Mouse (Mus musculus) embryonic facial prominence, embryonic 11.5 days (tissue): ENCODE data around the gene Unk. TPM values are rescaled to one million over a fixed set of nuclear protein-coding genes. Genes with fewer than 3 reads are reported as not detected.
A peak's percentile ranks its signal among the peaks of the same experiment; 100 is the strongest.

Experiments used
- ATAC-seq: fragments of 200-750 bp; cut with Nextera tagmentation; replicated peaks from 2 replicates; pipeline ENCODE4 v1.8.0; 2017; ENCODE audit warnings: low read depth; ENCODE audit not compliant: insufficient number of reproducible peaks, low FRiP score, low TSS enrichment
- DNase-seq: peaks from one replicate; pipeline ENCODE4 v3.0.0-alpha.2; 2015; ENCODE audit warnings: low spot score
- H3K27ac ChIP-seq: fragments of 300-500 bp; sonication (generic); replicated peaks from 2 replicates; pipeline ENCODE4 v1.5.1; 2014; ENCODE audit warnings: mild to moderate bottlenecking, low read depth, low read length, control low read depth
- H3K27me3 ChIP-seq: fragments of 300-500 bp; sonication (generic); 2 replicates; pipeline ENCODE4 v1.6.1; 2014; ENCODE audit warnings: mild to moderate bottlenecking, low read length, moderate library complexity, mixed read lengths; ENCODE audit not compliant: control insufficient read depth, insufficient read depth
- H3K36me3 ChIP-seq: fragments of 300-500 bp; sonication (generic); replicated peaks from 2 replicates; pipeline ENCODE4 v1.6.1; 2014; ENCODE audit warnings: low read depth, mild to moderate bottlenecking, low read length, moderate library complexity, mixed read lengths; ENCODE audit not compliant: control insufficient read depth, insufficient read depth
- H3K4me1 ChIP-seq: fragments of 300-500 bp; sonication (generic); 2 replicates; pipeline ENCODE4 v1.6.1; 2014; ENCODE audit warnings: low read length, mixed read lengths; ENCODE audit not compliant: control insufficient read depth, insufficient read depth
- H3K4me2 ChIP-seq: fragments of 300-500 bp; sonication (generic); 2 replicates; pipeline ENCODE4 v1.6.1; 2014; ENCODE audit warnings: low read depth, mild to moderate bottlenecking, control low read depth, low read length, moderate library complexity
- H3K4me3 ChIP-seq: fragments of 300-500 bp; sonication (generic); 2 replicates; pipeline ENCODE4 v1.5.1; 2014; ENCODE audit warnings: low read depth, low read length, control low read depth
- H3K9ac ChIP-seq: fragments of 300-500 bp; sonication (generic); replicated peaks from 2 replicates; pipeline ENCODE4 v1.6.1; 2014; ENCODE audit warnings: mild to moderate bottlenecking, control low read depth, low read length
- H3K9me3 ChIP-seq: fragments of 300-500 bp; sonication (generic); replicated peaks from 2 replicates; pipeline ENCODE4 v1.6.1; 2016; ENCODE audit warnings: mild to moderate bottlenecking, low read length, inconsistent platforms, mixed read lengths; ENCODE audit not compliant: control insufficient read depth
- WGBS: fragments of 180-500 bp; shearing (Covaris S2); extraction: QIAGEN DNeasy Blood & Tissue Kit; methylation state at CpG from one replicate; pipeline ENCODE4 v1.1.7; 2014; 5-methylcytosine and 5-hydroxymethylcytosine counted together
- polyA plus RNA-seq: library from polyadenylated mRNA; unstranded; fragments of >200 nt; fragmentation: Nextera tagmentation; extraction: Ambion mirVana; gene quantifications from 2 replicates; pipeline ENCODE4 v1.2.1, GENCODE M21; 2014

Unk gene
- polyA plus RNA-seq, 1 experiment from 2014 or later = 21.7 TPM

DNA sequence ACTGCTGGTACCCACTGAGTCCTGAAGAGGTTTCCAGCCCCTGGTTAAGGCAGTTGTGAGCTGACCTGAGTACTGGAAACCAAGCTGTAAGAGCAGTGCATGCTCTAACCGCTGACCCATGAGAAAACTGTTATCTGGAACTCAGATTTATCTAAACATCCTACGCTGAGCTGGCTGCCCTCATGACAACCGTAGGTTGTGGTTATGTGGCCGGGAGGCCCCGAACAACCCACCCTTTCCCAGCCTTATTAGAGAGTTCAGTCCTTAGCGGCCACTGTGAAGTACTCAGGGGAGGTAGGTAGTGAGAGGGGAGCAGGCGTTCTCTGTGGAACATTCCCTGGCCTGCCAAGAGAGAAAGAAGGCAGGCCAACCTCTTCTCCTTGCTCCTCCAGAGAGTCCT lies 31.1 kb upstream of the Unk start:
- 83% methylated on average over 7 of the region's 7 CpGs for WGBS
- no peak for DNase-seq

DNA sequence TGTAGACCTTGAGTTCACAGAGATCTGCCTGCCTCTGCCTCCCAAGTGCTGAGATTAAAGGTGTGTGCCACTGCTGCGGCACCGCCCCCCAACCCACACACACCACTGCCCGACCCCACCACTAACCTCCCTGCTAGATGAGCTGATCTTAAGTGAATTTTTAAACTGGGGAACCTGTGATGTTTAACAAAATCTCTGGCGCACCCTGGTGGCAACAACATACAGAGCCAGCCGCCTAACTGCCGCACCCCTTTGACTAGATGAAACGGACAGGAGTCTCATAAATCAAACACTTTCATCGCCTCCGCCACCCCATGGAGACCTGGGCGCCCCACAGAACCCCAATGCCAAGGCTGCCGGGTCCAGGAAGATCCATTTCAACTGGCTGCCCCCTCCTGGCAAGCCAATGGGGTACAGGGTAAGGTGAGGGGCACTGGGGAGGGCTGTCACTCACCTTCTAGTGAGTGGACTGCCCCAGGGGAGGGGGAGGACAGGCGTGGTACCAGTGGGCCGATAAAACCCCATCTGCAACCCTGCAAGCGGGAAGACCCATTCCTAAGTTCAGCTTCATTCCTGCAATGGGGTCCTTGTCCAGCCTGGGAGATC lies 30.5 kb upstream of the Unk start:
- H3K27me3 ChIP-seq = no peaks in the 10 kb centered on the region
- H3K4me3 ChIP-seq = no peak overlapping the region
- H3K4me1 ChIP-seq = no peaks in the 10 kb centered on the region
- H3K36me3 ChIP-seq = no peaks in the 10 kb centered on the region
- no peak overlapping the region for H3K27ac ChIP-seq
- WGBS = 24% methylated on average over 14 of the region's 14 CpGs
- DNase-seq (peak; percentile 85), ATAC-seq (no peak)
- no peak overlapping the region for H3K4me2 ChIP-seq
- H3K9ac ChIP-seq = no peak overlapping the region
- H3K9me3 ChIP-seq = no peaks in the 10 kb centered on the region

More for the DNA sequence above, 31.1 kb upstream of the Unk start:
- H3K4me1 ChIP-seq = no peaks in the 10 kb centered on the region
- no peak overlapping the region for H3K9ac ChIP-seq
- H3K27ac ChIP-seq = no peak overlapping the region
- no peak overlapping the region for H3K4me3 ChIP-seq
- H3K27me3 ChIP-seq = no peaks in the 10 kb centered on the region
- H3K9me3 ChIP-seq = no peaks in the 10 kb centered on the region
- no peak overlapping the region for H3K4me2 ChIP-seq
- no peak for ATAC-seq
- no peaks in the 10 kb centered on the region for H3K36me3 ChIP-seq

DNA sequence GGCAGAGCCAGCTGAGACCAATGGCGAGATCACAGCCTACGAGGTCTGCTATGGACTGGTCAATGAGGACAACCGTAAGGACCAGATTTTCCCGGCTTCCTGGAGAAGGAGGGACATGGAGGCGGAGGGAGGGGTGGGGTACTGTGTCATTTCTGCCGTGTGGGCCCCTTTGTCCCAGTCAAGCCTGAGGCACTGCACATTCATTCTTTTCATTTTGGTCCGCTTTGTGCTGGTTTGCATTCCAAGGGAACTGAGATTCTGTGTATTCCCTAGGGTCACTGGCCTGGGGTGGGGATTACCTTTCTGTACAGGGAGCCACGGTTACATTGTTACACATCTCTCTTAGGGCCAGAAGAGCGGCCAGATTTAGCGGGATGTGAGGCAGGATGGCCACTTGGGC lies 29.5 kb upstream of the Unk start:
- Histone ChIP-seq H3K4me1 (peaks cover 2% of the 10 kb centered on the region; the same call in 1 of the 2 replicates), H3K4me3 (no peak overlapping the region), H3K9me3 (no peaks in the 10 kb centered on the region), H3K36me3 (no peaks in the 10 kb centered on the region), H3K9ac (no peak overlapping the region), H3K4me2 (no peak overlapping the region), H3K27me3 (no peaks in the 10 kb centered on the region), H3K27ac (no peak overlapping the region)
- WGBS = 31% methylated on average over 10 of the region's 10 CpGs
- peak; percentile 37 for DNase-seq
- no peak for ATAC-seq

DNA sequence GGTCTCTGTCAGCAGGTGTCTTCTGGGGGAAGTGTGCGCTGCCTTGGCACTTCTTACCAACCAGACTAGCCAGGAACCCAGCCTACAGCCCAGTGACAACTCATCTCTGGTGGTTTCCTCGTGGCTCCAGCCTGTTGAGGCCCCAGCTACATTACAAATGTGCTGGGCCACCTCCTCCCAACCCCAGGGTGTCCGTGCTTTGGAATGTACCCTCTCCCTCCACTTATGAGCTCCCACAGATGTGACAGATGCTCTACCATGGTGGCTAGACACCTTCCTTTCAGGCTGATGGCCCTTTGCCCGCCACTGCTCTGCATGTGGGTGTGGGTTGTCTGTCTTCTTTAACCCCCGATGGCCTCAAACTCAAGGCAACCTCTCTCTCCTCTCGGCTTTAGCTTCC lies 28.4 kb upstream of the Unk start:
- Histone ChIP-seq H3K27me3 (no peaks in the 10 kb centered on the region), H3K36me3 (no peaks in the 10 kb centered on the region), H3K9me3 (no peaks in the 10 kb centered on the region), H3K4me2 (no peak overlapping the region), H3K4me3 (no peak overlapping the region), H3K27ac (no peak overlapping the region), H3K4me1 (peaks cover 2% of the 10 kb centered on the region; the same call in 1 of the 2 replicates), H3K9ac (no peak overlapping the region)
- no peak for ATAC-seq
- 65% methylated on average over 6 of the region's 6 CpGs for WGBS
- no peak for DNase-seq

DNA sequence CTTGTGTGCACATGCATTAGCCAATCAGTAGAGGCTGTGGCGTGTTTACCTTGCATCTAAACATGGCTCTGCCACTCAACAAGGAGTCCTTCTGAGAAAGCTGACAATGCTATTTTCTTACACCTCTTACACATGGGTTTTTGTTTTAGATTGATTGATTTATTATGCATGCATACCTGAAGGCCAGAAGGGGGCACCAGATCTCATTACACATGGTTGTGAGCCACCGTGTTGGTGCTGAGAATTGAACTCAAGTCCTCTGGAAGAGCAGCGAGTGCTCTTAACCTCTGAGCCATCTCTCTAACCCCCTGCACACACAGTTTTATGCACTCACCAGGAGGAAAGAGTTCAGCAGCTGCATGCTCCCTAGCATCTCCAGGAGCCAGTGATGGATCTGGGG lies 27.2 kb upstream of the Unk start:
- H3K27me3 ChIP-seq = no peaks in the 10 kb centered on the region
- H3K36me3 ChIP-seq = no peaks in the 10 kb centered on the region; the same call in 1 of the 2 replicates
- no peaks in the 10 kb centered on the region for H3K9me3 ChIP-seq
- H3K9ac ChIP-seq = no peak overlapping the region
- no peak overlapping the region for H3K27ac ChIP-seq
- DNase-seq = no peak
- no peak overlapping the region for H3K4me3 ChIP-seq
- no peak for ATAC-seq
- no peak overlapping the region for H3K4me2 ChIP-seq
- 85% methylated on average over 3 of the region's 3 CpGs for WGBS
- peaks cover 2% of the 10 kb centered on the region; the same call in 1 of the 2 replicates for H3K4me1 ChIP-seq

DNA sequence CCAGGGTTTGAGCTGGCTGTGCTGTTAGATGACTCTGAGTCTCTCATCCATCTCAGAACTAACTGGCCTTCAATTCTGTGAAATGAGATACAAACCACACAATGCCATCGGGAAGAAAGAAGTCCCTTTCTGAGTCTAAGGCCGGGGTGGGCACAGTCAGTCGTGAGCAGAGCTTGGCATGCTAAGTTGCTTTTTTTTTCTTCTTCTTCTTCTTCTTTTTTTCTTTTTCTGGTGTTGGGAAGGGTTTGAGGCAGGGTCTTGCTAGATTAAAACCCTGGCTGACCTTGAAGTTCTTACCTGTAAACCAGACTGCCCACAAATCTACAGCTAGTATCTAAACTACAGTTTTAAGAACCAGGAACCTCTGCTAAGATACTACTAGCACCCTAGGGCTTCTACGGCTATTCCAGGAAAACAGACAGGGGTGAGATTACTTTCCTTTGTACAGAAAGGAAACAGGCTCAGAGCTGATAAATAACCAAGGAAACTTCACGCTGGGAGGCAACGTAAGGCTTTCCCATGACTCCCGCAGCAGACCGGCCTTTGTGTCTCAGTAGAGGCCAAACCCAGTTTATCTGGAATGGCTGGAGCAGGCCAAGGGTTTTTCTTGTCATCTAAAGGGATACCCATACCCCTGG lies 25.8 kb upstream of the Unk start:
- no peaks in the 10 kb centered on the region; the same call in 1 of the 2 replicates for H3K36me3 ChIP-seq
- H3K4me1 ChIP-seq = peaks cover 2% of the 10 kb centered on the region; the same call in 1 of the 2 replicates
- H3K4me2 ChIP-seq = peak overlapping the region; percentile 61
- no peaks in the 10 kb centered on the region for H3K27me3 ChIP-seq
- 38% methylated on average over 8 of the region's 8 CpGs for WGBS
- peak overlapping the region; percentile 51 for H3K9ac ChIP-seq
- H3K27ac ChIP-seq = no peak overlapping the region
- DNase-seq (no peak), ATAC-seq (no peak)
- no peaks in the 10 kb centered on the region for H3K9me3 ChIP-seq
- H3K4me3 ChIP-seq = peak overlapping the region; percentile 33

DNA sequence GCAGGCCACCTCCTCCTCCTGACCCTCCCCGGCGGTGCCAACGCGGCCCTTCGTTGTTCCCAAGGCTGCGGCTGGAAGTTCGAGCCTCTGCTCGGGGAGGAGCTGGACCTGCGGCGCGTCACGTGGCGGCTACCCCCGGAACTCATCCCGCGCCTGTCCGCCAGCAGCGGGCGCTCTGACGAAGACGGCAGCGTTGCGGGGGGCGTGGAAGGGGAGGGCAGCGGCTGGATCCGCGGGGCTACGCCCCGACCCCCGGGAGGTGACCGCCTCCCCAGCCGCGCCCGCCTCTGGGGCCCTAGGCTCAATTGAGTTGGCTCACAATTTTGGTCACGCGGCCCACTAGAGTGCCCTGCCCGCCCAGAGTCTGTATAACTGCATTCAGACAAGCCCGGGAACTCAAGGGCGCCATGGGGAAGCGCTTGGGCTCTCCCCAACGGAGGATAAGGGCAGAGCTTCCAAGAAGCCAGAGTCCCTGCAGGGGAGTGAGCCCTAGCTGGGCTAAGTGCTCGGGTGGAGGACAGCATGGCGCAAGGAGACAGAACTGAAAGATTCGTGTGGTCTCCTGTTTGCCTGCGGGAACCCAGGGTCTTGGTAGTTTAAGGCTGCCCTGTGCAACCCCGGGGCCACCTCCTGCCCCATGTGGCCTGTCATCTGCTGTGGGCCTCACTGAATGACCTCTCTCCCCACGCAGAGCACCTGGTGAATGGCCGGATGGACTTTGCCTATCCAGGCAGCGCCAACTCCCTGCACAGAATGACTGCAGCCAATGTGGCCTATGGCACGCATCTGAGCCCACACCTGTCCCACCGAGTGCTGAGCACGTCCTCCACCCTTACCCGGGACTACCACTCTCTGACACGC lies 25.1 kb upstream of the Unk start:
- peaks cover 2% of the 10 kb centered on the region; the same call in 1 of the 2 replicates for H3K4me1 ChIP-seq
- no peak overlapping the region for H3K27ac ChIP-seq
- WGBS = 4% methylated on average over 52 of the region's 54 CpGs

More for the DNA sequence above, 25.1 kb upstream of the Unk start:
- peak overlapping the region; percentile 51 for H3K9ac ChIP-seq
- H3K4me2 ChIP-seq = peak overlapping the region; percentile 61
- DNase-seq (peak; percentile 83), ATAC-seq (peak; percentile 45)
- no peaks in the 10 kb centered on the region for H3K9me3 ChIP-seq
- peak overlapping the region; percentile 33 for H3K4me3 ChIP-seq
- no peaks in the 10 kb centered on the region for H3K27me3 ChIP-seq
- H3K36me3 ChIP-seq = no peaks in the 10 kb centered on the region; the same call in 1 of the 2 replicates
